12 mouse cellular contexts compared by ENCODE assay signal in the genomic region with DNA sequence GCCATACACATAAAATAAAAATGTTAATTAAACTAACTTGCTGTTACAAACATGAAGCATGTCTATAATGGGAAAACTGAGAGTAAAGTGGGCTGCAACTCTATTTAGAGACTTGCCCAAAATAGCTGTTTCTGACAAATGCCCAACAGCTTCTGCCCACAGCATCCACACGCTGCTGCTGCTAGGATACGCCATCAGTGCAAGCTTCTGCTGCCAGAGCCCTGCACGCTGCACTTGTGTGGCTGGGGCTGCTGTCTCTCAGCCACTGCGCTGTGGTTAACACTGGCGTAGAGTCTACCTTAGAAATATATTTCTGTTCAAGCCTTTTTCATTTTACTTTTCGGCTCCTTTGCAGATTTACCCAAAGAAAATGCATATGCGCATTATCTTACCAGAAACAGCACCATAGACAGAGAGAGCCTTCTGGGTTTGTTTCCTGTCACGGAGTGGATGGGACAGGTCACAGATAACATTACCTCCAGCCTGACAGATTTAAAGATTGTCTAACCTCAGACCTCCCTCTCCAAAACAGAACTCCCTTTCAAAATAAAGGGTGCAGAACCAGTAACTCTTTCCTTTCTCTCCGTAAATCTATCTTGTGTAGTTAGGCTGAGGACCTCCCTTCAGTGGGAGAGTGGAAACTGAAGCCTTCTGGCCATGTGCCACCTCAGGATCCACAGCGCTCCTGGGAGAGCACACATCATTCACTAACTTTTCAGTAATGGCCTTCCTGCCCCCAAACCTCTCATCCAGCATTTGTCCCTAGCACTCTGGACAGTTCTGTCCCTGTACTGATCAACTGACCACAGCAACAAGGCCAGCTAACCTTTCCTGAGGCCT. TPM values are rescaled to one million over a fixed set of nuclear protein-coding genes. Genes with fewer than 3 reads are reported as not detected.
DNase-seq lines count a peak whose midpoint lies in the region; ATAC-seq lines count a peak whose summit lies in the region.
"Had no signal": no experiment of that assay in that cellular context is flagged by ENCODE, and none has a peak within 500 bp of the region (broad histone marks: within the 10 kb centered on the region; RNA-seq: fewer than 3 reads in every experiment).

No protein-coding gene starts in this region.

- 0 out of 2 replicates have a peak overlapping the region, but pooled peaks have one; percentile 5 for H3K4me2 ChIP-seq in heart, embryonic 14.5 days (ENCODE audit: low read length)
- H3K4me2 ChIP-seq in limb, embryonic 15.5 days = no peak overlapping the region
- no peak overlapping the region for H3K4me2 ChIP-seq in midbrain, embryonic 13.5 days (replicated peaks)
- H3K4me2 ChIP-seq: lung, embryonic 14.5 days; stomach, embryonic 15.5 days had no signal

- 50% methylated on average over 10 of the region's 10 CpGs for WGBS in heart, embryonic 14.5 days
- WGBS in limb, embryonic 15.5 days = 76% methylated on average over 10 of the region's 10 CpGs
- 82% methylated on average over 10 of the region's 10 CpGs for WGBS in midbrain, embryonic 13.5 days

- H3K9ac ChIP-seq in heart, embryonic 14.5 days (ENCODE audit: low read length) = peak overlapping the region; percentile 50; the same call in 1 of the 2 replicates
- H3K9ac ChIP-seq in limb, embryonic 15.5 days = no peak overlapping the region
- no peak overlapping the region for H3K9ac ChIP-seq in midbrain, embryonic 13.5 days (replicated peaks)
- H3K9ac ChIP-seq: lung, embryonic 14.5 days; stomach, embryonic 15.5 days had no signal

- peaks cover 17% of the 10 kb centered on the region; the same call in 1 of the 2 replicates for H3K36me3 ChIP-seq in heart, embryonic 14.5 days (ENCODE audit: control insufficient read depth, insufficient read depth, low read length)
- H3K36me3 ChIP-seq in limb, embryonic 15.5 days = peaks cover 9% of the 10 kb centered on the region; the same call in 1 of the 2 replicates
- H3K36me3 ChIP-seq in midbrain, embryonic 13.5 days = 0 out of 2 replicates have a peak, but pooled peaks cover 10% of the 10 kb centered on the region
- H3K36me3 ChIP-seq: stomach, embryonic 15.5 days had no signal

- no peak for ATAC-seq in heart, embryonic 14.5 days (ENCODE audit: insufficient number of reproducible peaks, insufficient read depth, low FRiP score, low read depth)
- no peak for ATAC-seq in limb, embryonic 15.5 days (ENCODE audit: insufficient number of reproducible peaks, low FRiP score, low TSS enrichment, low read depth)
- no peak for ATAC-seq in midbrain, embryonic 13.5 days

- no peak overlapping the region for H3K4me3 ChIP-seq in heart, embryonic 14.5 days (ENCODE audit: control insufficient read depth in 1 of 2, insufficient read depth in 1 of 2, low read depth in 1 of 2, low read length in 2 of 2)
- no peak overlapping the region for H3K4me3 ChIP-seq in limb, embryonic 15.5 days
- no peak overlapping the region for H3K4me3 ChIP-seq in midbrain, embryonic 13.5 days (replicated peaks)
- H3K4me3 ChIP-seq: stomach, embryonic 15.5 days had no signal

- no peaks in the 10 kb centered on the region for H3K9me3 ChIP-seq in heart, embryonic 14.5 days (ENCODE audit: control insufficient read depth, low read length)
- no peaks in the 10 kb centered on the region for H3K9me3 ChIP-seq in limb, embryonic 15.5 days
- no peaks in the 10 kb centered on the region for H3K9me3 ChIP-seq in midbrain, embryonic 13.5 days
- H3K9me3 ChIP-seq: stomach, embryonic 15.5 days had no signal

- H3K4me1 ChIP-seq in heart, embryonic 14.5 days (ENCODE audit: control insufficient read depth in 2 of 2, insufficient read depth in 2 of 2, low read length in 2 of 2) = peaks cover 33 to 65% of the 10 kb centered on the region in 2 experiments
- H3K4me1 ChIP-seq in limb, embryonic 15.5 days = peaks cover 37% of the 10 kb centered on the region
- H3K4me1 ChIP-seq in midbrain, embryonic 13.5 days (replicated peaks) = peaks cover 57% of the 10 kb centered on the region

- no peaks in the 10 kb centered on the region for H3K27me3 ChIP-seq in heart, embryonic 14.5 days (ENCODE audit: control insufficient read depth, insufficient read depth, low read length)
- H3K27me3 ChIP-seq in limb, embryonic 15.5 days = no peaks in the 10 kb centered on the region
- H3K27me3 ChIP-seq in midbrain, embryonic 13.5 days = no peaks in the 10 kb centered on the region
- H3K27me3 ChIP-seq: stomach, embryonic 15.5 days had no signal

- peak overlapping the region; percentile 9 to 67; a peak in 2 of 4 replicates for H3K27ac ChIP-seq in heart, embryonic 14.5 days (replicated peaks in 1 of 2; ENCODE audit: control insufficient read depth in 1 of 2, insufficient read depth in 1 of 2, low read depth in 2 of 2, low read length in 2 of 2)
- H3K27ac ChIP-seq in limb, embryonic 15.5 days = peak overlapping the region; percentile 38; the same call in 1 of the 2 replicates
- H3K27ac ChIP-seq in midbrain, embryonic 13.5 days = no peak overlapping the region; the same call in 1 of the 2 replicates
- H3K27ac ChIP-seq: stomach, embryonic 15.5 days had no signal

- no peak for DNase-seq in heart, adult 11 months
- peak; percentile 94 for DNase-seq in brain, adult 2 months (ENCODE audit: low read depth, low spot score)
- DNase-seq in frontal cortex, postnatal 10 days (ENCODE audit: low spot score in 2 of 2) = peak; percentile 49 to 65
- DNase-seq in kidney, adult 18-20 months = no peak
- DNase-seq: kidney, adult 2 months; lung, embryonic 14.5 days had no signal

RNA-seq across cellular contexts. Expression of gene Nudt3, which starts 12.4 kb away (rescaled TPM):
- 52.9 and 67.0 TPM in 2 replicates for polyA plus RNA-seq in heart, embryonic 14.5 days (2014; fragmentation: Nextera tagmentation; extraction: Ambion mirVana)
- 84.9 and 85.0 TPM in 2 replicates for polyA plus RNA-seq in limb, embryonic 15.5 days (2015; fragmentation: Nextera tagmentation; extraction: Ambion mirVana)
- 223 and 227 TPM in 2 replicates for polyA plus RNA-seq in midbrain, embryonic 13.5 days (2015; fragmentation: Nextera tagmentation; extraction: Ambion mirVana)

RNA-seq across cellular contexts. Expression of gene RPS10-NUDT3, which starts 24.1 kb away (rescaled TPM):
- polyA plus RNA-seq in heart, embryonic 14.5 days (2014; fragmentation: Nextera tagmentation; extraction: Ambion mirVana) = not detected in 2 replicates
- not detected in 2 replicates for polyA plus RNA-seq in limb, embryonic 15.5 days (2015; fragmentation: Nextera tagmentation; extraction: Ambion mirVana)
- not detected in 2 replicates for polyA plus RNA-seq in midbrain, embryonic 13.5 days (2015; fragmentation: Nextera tagmentation; extraction: Ambion mirVana)
- polyA plus RNA-seq: brain, embryonic 14.5 days; G1E; kidney, adult 2 months; lung, embryonic 14.5 days; stomach, embryonic 15.5 days had no signal

RNA-seq across cellular contexts. Expression of gene Rps10, which starts 25.6 kb away (rescaled TPM):
- 624 and 715 TPM in 2 replicates for polyA plus RNA-seq in heart, embryonic 14.5 days (2014; fragmentation: Nextera tagmentation; extraction: Ambion mirVana)
- 793 and 967 TPM in 2 replicates for polyA plus RNA-seq in limb, embryonic 15.5 days (2015; fragmentation: Nextera tagmentation; extraction: Ambion mirVana)
- 570 and 610 TPM in 2 replicates for polyA plus RNA-seq in midbrain, embryonic 13.5 days (2015; fragmentation: Nextera tagmentation; extraction: Ambion mirVana)

RNA-seq across cellular contexts. Expression of gene Pacsin1, which starts 44.4 kb away (rescaled TPM):
- 0.43 and 0.94 TPM in 2 replicates for polyA plus RNA-seq in heart, embryonic 14.5 days (2014; fragmentation: Nextera tagmentation; extraction: Ambion mirVana)
- 2.5 and 3.4 TPM in 2 replicates for polyA plus RNA-seq in limb, embryonic 15.5 days (2015; fragmentation: Nextera tagmentation; extraction: Ambion mirVana)
- 19.9 and 23.6 TPM in 2 replicates for polyA plus RNA-seq in midbrain, embryonic 13.5 days (2015; fragmentation: Nextera tagmentation; extraction: Ambion mirVana)
- polyA plus RNA-seq: G1E had no signal

RNA-seq across cellular contexts. Expression of gene AI413582, which starts 45.3 kb away (rescaled TPM):
- 18.5 and 24.2 TPM in 2 replicates for polyA plus RNA-seq in heart, embryonic 14.5 days (2014; fragmentation: Nextera tagmentation; extraction: Ambion mirVana)
- 28.4 TPM in 2 replicates for polyA plus RNA-seq in limb, embryonic 15.5 days (2015; fragmentation: Nextera tagmentation; extraction: Ambion mirVana)
- 33.4 and 36.8 TPM in 2 replicates for polyA plus RNA-seq in midbrain, embryonic 13.5 days (2015; fragmentation: Nextera tagmentation; extraction: Ambion mirVana)

Comparison
In these comparisons a context has a peak if more than half of its experiments do, and no peak if none do; other contexts are left out.
1. DNase-seq: peak in brain, adult 2 months (single experiment) and frontal cortex, postnatal 10 days (2 of 2); none in heart, adult 11 months (single experiment) and kidney, adult 18-20 months (single experiment).